Mouse (Mus musculus): Measurements from ENCODE around the gene Cntnap1. TPM values are rescaled to one million over a fixed set of nuclear protein-coding genes. Genes with fewer than 3 reads are reported as not detected.

The Cntnap1 gene
- total RNA-seq, 1 experiment: 0.18 TPM

DNA sequence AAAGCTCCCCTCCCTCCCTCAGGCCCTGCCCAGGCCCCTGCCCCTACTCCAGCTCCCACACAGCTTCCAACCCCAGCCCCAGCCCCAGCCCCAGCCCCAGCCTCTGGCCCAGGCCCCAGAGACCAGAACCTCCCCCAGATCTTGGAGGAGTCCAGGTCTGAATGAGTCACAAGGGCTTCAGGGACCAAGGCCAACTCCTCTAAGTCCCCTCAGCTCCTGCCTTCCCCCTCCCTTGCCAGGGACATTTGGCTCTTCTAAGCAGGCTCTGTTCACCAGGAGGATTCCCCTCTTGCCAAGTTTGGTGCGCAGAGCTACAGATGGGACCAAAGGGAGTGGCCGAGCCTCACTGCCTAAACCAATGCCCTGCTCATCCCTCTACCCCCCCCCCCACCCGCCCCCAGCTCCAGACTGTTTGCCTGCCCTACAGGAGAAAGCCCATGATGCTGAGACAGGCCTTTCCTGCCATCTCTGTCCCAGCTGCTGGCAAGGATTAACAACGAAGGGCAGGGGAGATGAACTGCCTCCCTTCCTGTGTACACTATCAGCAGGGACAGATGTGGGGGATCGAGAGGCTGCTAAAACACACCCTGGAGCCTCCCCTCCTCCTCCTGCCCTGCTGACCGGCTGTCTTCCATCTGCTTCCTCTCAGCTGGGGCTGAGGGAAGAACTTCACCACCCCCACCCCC lies 19.3 kb downstream of the Cntnap1 start:
- H3K27ac ChIP-seq (ENCODE audit: insufficient read depth, low read depth, low read length, poor library complexity, severe bottlenecking): no peak overlapping the region
- H3K4me3 ChIP-seq (ENCODE audit: insufficient read depth in 1 of 2, low read depth in 1 of 2, low read length in 2 of 2, poor library complexity in 1 of 2, severe bottlenecking in 1 of 2): no peak overlapping the region
- H3K36me3 ChIP-seq (ENCODE audit: control insufficient read depth, insufficient read depth, low read length, poor library complexity, severe bottlenecking): peaks cover 7% of the 10 kb centered on the region; the same call in 1 of the 2 replicates
- peaks cover 0 to 28% of the 10 kb centered on the region in 2 experiments; a peak in 2 of 4 replicates for H3K4me1 ChIP-seq (ENCODE audit: control insufficient read depth in 2 of 2, insufficient read depth in 2 of 2, low read length in 2 of 2, poor library complexity in 1 of 2)
- TF ChIP-seq CHD2 (IDR thresholded peaks at IDR 0.05; ENCODE audit: low read depth, low read length) (no peak), ZNF384 (IDR thresholded peaks at IDR 0.05; ENCODE audit: low read depth, low read length) (no peak), HCFC1 (IDR thresholded peaks at IDR 0.05; ENCODE audit: borderline replicate concordance, insufficient read depth, low read length) (no peak), MAFK (IDR thresholded peaks at IDR 0.05; ENCODE audit: insufficient read depth, low read depth, low read length) (no peak), ZC3H11A (IDR thresholded peaks at IDR 0.05; ENCODE audit: borderline replicate concordance, low read depth, low read length) (no peak)
- H3K9ac ChIP-seq (ENCODE audit: insufficient read depth, low read depth, low read length, poor library complexity, severe bottlenecking): no peak overlapping the region
- DNase-seq (ENCODE audit: low read depth, low spot score): no peak
- H3K9me3 ChIP-seq (ENCODE audit: control insufficient read depth, insufficient read depth, low read depth, low read length): no peaks in the 10 kb centered on the region
- in situ Hi-C loops (cut with MboI; ENCODE audit: low sequenced_read_pairs in 2 of 2, unreplicated experiment in 2 of 2): no loop called here

DNA sequence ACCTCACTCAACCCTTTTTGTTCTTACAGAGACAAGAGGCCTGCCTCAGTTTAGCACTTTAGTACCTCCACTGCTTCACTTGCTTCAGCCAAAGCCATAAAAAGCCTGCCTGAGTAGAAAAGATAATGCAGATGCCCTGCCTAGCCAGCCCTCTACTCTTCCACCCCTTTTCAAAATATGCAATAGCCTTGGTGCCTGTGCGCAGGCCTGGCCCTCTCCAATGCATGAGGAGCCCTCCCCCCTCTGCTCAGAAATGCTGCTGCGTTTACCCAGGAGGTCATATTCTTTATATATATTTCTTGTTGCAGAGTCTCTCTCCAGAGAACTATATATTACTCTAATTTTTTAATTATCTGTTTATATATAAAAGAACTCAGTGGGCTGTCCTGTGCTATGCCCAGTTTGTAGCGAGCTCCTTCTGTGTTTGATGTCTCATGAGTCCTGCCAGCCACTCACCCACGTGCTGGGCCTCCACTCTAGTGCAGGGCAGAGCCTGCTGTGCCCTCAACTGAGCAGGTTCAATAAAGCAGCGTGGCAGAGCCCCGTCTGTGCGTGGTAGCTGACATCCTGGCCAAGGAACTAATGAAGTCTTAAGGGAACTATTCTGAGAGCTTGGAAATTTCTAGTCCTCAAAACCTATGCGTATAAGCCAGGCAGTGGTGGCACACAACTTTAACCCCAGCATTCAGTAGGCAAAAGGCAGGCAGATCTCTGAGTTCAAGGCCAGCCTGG lies 20.0 kb downstream of the Cntnap1 start:
- Histone ChIP-seq H3K27ac (ENCODE audit: insufficient read depth, low read depth, low read length, poor library complexity, severe bottlenecking) (no peak overlapping the region), H3K9ac (ENCODE audit: insufficient read depth, low read depth, low read length, poor library complexity, severe bottlenecking) (no peak overlapping the region), H3K4me1 (ENCODE audit: control insufficient read depth in 2 of 2, insufficient read depth in 2 of 2, low read length in 2 of 2, poor library complexity in 1 of 2) (peaks cover 0 to 28% of the 10 kb centered on the region in 2 experiments; a peak in 2 of 4 replicates), H3K4me3 (ENCODE audit: insufficient read depth in 1 of 2, low read depth in 1 of 2, low read length in 2 of 2, poor library complexity in 1 of 2, severe bottlenecking in 1 of 2) (no peak overlapping the region), H3K9me3 (ENCODE audit: control insufficient read depth, insufficient read depth, low read depth, low read length) (no peaks in the 10 kb centered on the region), H3K36me3 (ENCODE audit: control insufficient read depth, insufficient read depth, low read length, poor library complexity, severe bottlenecking) (peaks cover 7% of the 10 kb centered on the region; the same call in 1 of the 2 replicates)
- TF ChIP-seq ZNF384 (IDR thresholded peaks at IDR 0.05; ENCODE audit: low read depth, low read length) (no peak), ZC3H11A (IDR thresholded peaks at IDR 0.05; ENCODE audit: borderline replicate concordance, low read depth, low read length) (no peak), CHD2 (IDR thresholded peaks at IDR 0.05; ENCODE audit: low read depth, low read length) (no peak), HCFC1 (IDR thresholded peaks at IDR 0.05; ENCODE audit: borderline replicate concordance, insufficient read depth, low read length) (no peak), MAFK (IDR thresholded peaks at IDR 0.05; ENCODE audit: insufficient read depth, low read depth, low read length) (no peak)
- no peak for DNase-seq (ENCODE audit: low read depth, low spot score)
- in situ Hi-C loops (cut with MboI; ENCODE audit: low sequenced_read_pairs in 2 of 2, unreplicated experiment in 2 of 2): no loop called here

DNA sequence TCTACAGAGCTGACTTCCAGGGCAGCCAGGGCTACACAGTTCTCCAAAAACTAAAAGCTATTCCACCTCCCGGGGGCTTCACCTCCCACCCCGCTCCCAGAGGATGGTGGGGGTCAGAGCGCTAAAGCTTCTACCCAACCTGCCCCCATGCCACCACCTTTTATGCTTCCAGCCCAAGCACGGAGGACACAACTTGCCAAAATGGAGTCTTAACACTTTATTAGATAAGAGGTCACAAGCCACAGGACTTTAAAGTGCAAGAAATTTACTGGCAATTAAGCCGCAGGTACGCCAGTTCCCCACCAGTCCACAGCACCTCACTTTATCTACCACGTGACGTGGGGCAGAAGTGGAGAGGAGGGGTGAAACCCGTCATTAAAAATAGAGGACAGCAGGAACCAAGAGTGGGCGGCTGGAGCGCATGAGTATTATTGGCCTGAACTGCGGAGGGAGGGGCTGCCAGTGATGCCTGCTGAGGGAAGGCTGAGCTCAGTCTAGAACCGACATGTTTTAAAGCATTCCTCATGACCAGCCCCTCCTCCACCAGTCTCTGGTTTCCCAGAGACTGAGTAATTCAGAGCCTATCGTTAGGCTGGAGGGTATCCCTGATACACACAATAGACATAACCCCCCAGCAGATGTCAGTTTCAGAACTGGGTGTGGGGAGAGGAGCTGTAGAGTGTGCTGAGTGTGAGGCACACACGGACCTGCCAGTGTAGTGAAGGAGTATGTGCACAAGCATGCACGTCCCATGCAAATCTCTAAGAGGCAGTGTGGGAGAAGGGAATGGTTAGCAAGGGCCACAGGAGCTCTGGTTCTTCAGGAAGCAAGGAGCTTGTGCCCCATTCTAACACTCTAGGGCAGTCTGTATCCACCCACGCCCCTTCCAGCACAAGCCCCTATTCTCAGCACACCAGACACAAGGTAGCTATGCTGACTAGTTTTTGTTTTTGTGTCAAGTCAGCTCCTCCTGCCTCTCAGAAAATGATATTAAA lies 20.9 kb downstream of the Cntnap1 start:
- peaks cover 9% of the 10 kb centered on the region; the same call in 1 of the 2 replicates for H3K36me3 ChIP-seq (ENCODE audit: control insufficient read depth, insufficient read depth, low read length, poor library complexity, severe bottlenecking)
- TF ChIP-seq ZC3H11A (IDR thresholded peaks at IDR 0.05; ENCODE audit: borderline replicate concordance, low read depth, low read length): no peak
- no peak for TF ChIP-seq CHD2 (IDR thresholded peaks at IDR 0.05; ENCODE audit: low read depth, low read length)
- TF ChIP-seq MAFK (IDR thresholded peaks at IDR 0.05; ENCODE audit: insufficient read depth, low read depth, low read length): no peak
- TF ChIP-seq ZNF384 (IDR thresholded peaks at IDR 0.05; ENCODE audit: low read depth, low read length): no peak
- no peak for TF ChIP-seq HCFC1 (IDR thresholded peaks at IDR 0.05; ENCODE audit: borderline replicate concordance, insufficient read depth, low read length)
- DNase-seq (ENCODE audit: low read depth, low spot score): no peak
- H3K9me3 ChIP-seq (ENCODE audit: control insufficient read depth, insufficient read depth, low read depth, low read length): no peaks in the 10 kb centered on the region
- no peak overlapping the region for H3K9ac ChIP-seq (ENCODE audit: insufficient read depth, low read depth, low read length, poor library complexity, severe bottlenecking)
- no peak overlapping the region for H3K27ac ChIP-seq (ENCODE audit: insufficient read depth, low read depth, low read length, poor library complexity, severe bottlenecking)
- peaks cover 0 to 28% of the 10 kb centered on the region in 2 experiments; a peak in 2 of 4 replicates for H3K4me1 ChIP-seq (ENCODE audit: control insufficient read depth in 2 of 2, insufficient read depth in 2 of 2, low read length in 2 of 2, poor library complexity in 1 of 2)
- in situ Hi-C loops (cut with MboI; ENCODE audit: low sequenced_read_pairs in 2 of 2, unreplicated experiment in 2 of 2): no loop called here
- H3K4me3 ChIP-seq (ENCODE audit: insufficient read depth in 1 of 2, low read depth in 1 of 2, low read length in 2 of 2, poor library complexity in 1 of 2, severe bottlenecking in 1 of 2): no peak overlapping the region

DNA sequence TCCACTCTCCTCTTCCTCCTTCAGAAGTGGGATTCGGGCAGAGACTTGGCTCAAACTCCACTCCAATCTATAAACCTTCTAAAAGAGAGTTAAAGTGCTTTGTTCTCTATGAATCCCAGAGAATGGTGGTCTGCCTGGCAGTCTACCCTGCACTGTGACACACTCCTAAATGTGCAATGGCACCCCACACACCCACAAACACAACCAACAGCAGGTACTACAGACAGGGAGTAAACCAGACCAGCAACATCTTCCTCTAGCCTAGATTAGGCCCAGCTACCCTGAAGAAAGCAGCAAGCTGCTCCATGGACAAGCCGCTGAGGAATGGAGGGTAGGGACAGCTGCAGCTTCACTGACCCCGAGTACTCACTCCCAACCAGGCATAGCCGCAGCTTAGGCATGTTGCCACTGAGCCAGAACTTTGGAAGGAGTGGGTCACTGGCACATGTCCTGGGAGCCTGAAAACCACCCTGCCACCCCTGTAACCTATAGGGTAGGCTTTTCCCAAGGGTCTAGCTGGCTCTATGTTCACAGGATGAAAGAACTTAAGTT lies 21.7 kb downstream of the Cntnap1 start:
- Histone ChIP-seq H3K4me1 (ENCODE audit: control insufficient read depth in 2 of 2, insufficient read depth in 2 of 2, low read length in 2 of 2, poor library complexity in 1 of 2) (peaks cover 0 to 28% of the 10 kb centered on the region in 2 experiments; a peak in 2 of 4 replicates), H3K9me3 (ENCODE audit: control insufficient read depth, insufficient read depth, low read depth, low read length) (no peaks in the 10 kb centered on the region), H3K27ac (ENCODE audit: insufficient read depth, low read depth, low read length, poor library complexity, severe bottlenecking) (no peak overlapping the region), H3K9ac (ENCODE audit: insufficient read depth, low read depth, low read length, poor library complexity, severe bottlenecking) (no peak overlapping the region), H3K4me3 (ENCODE audit: insufficient read depth in 1 of 2, low read depth in 1 of 2, low read length in 2 of 2, poor library complexity in 1 of 2, severe bottlenecking in 1 of 2) (no peak overlapping the region), H3K36me3 (ENCODE audit: control insufficient read depth, insufficient read depth, low read length, poor library complexity, severe bottlenecking) (peaks cover 9% of the 10 kb centered on the region; the same call in 1 of the 2 replicates)
- no peak for DNase-seq (ENCODE audit: low read depth, low spot score)
- in situ Hi-C loops (cut with MboI; ENCODE audit: low sequenced_read_pairs in 2 of 2, unreplicated experiment in 2 of 2): no loop called here
- TF ChIP-seq HCFC1 (IDR thresholded peaks at IDR 0.05; ENCODE audit: borderline replicate concordance, insufficient read depth, low read length): no peak
- TF ChIP-seq ZNF384 (IDR thresholded peaks at IDR 0.05; ENCODE audit: low read depth, low read length): no peak
- no peak for TF ChIP-seq ZC3H11A (IDR thresholded peaks at IDR 0.05; ENCODE audit: borderline replicate concordance, low read depth, low read length)
- no peak for TF ChIP-seq MAFK (IDR thresholded peaks at IDR 0.05; ENCODE audit: insufficient read depth, low read depth, low read length)
- no peak for TF ChIP-seq CHD2 (IDR thresholded peaks at IDR 0.05; ENCODE audit: low read depth, low read length)
